Mouse (Mus musculus): ENCODE data around the gene Tmem14c.

DNA sequence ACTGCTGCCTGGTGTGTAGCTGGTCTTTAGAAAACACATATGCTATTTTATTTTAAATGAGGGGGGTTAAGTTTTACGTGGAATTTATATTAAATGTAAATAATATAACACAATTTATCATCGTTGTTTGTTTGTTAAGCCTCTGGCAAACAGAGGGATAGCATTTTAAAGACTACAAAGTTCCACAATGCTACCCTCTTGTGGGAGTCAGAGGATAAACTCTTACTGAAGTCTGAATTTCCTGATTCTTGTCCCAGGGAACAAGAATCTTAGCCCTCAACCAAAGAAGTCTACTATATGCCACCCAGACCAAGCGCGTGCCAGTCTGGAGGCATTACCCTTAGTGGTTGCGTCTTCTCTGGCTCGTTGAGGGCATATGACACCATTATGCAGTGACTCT is 31.2 kb downstream of the Tmem14c start:
- no peak for TF ChIP-seq CTCF (IDR thresholded peaks at IDR 0.05; ENCODE audit: control insufficient read depth, insufficient read depth, low read length)
- no peak for TF ChIP-seq POLR2A (IDR thresholded peaks at IDR 0.05; ENCODE audit: borderline replicate concordance, control insufficient read depth, low read depth, low read length)

Measured in bone marrow, adult 2 months (tissue).